Mouse (Mus musculus) kidney, adult 2 months (tissue): ENCODE data around the gene Ccnd2. TPM values are rescaled to one million over a fixed set of nuclear protein-coding genes. Genes with fewer than 3 reads are reported as not detected.

Experiments used
- DNase-seq: peaks from one replicate; pipeline ENCODE4 v3.0.0; 2021
- H3K27ac ChIP-seq: fragments of 200-500 bp; 2 replicates; pipeline ENCODE4 v1.5.1; 2012; ENCODE audit warnings: low read depth, low read length, control low read depth, inconsistent platforms; ENCODE audit not compliant: insufficient read depth
- H3K27me3 ChIP-seq: fragments of 200-500 bp; replicated peaks from 2 replicates; pipeline ENCODE4 v1.6.1; 2012; ENCODE audit warnings: mild to moderate bottlenecking, moderate library complexity, low read length, inconsistent platforms; ENCODE audit not compliant: control insufficient read depth, insufficient read depth
- H3K36me3 ChIP-seq: fragments of 200-500 bp; 2 replicates; pipeline ENCODE4 v1.6.1; 2012; ENCODE audit warnings: mild to moderate bottlenecking, moderate library complexity, low read length, inconsistent platforms; ENCODE audit not compliant: control insufficient read depth, insufficient read depth
- H3K4me1 ChIP-seq: fragments of 200-500 bp; 2 replicates; pipeline ENCODE4 v1.6.1; 2011; ENCODE audit warnings: low read length; ENCODE audit not compliant: control insufficient read depth, insufficient read depth
- H3K4me3 ChIP-seq: fragments of 200-500 bp; 2 replicates; pipeline ENCODE4 v1.5.1; 2011; ENCODE audit warnings: mild to moderate bottlenecking, low read depth, low read length, control low read depth; ENCODE audit not compliant: insufficient read depth
- CTCF ChIP-seq: fragments of 200-500 bp; conservative IDR thresholded peaks from 2 replicates; pipeline ENCODE4 v1.5.1; 2011; ENCODE audit warnings: low read depth, mild to moderate bottlenecking, control low read depth, low read length, moderate library complexity, mixed read lengths; ENCODE audit not compliant: insufficient read depth, insufficient read length
- POLR2A ChIP-seq: fragments of 200-500 bp; IDR thresholded peaks from one replicate; pipeline ENCODE4 v1.6.1; 2011; ENCODE audit warnings: low read depth, low read length, control low read depth
- WGBS: fragments of 180-500 bp; shearing (Covaris S2); methylation state at CpG from one replicate; pipeline ENCODE4 v1.1.7; 2018; 5-methylcytosine and 5-hydroxymethylcytosine counted together
- polyA plus RNA-seq: library from polyadenylated mRNA; depleted of rRNA; stranded (reverse); fragments of >200 nt; gene quantifications from 2 replicates; pipeline ENCODE4 v1.2.3, GENCODE M21; 2012

The Ccnd2 gene
- polyA plus RNA-seq, 1 experiment = 27.7 TPM

GRCm38 (mm10) chr6:127153296-127153800 lies 1.4 kb upstream of the Ccnd2 start:
- Histone ChIP-seq H3K36me3 (no peaks in the 10 kb centered on the region), H3K27me3 (peaks cover 1% of the 10 kb centered on the region), H3K4me3 (peak overlapping the region; percentile 12), H3K4me1 (peaks cover 5% of the 10 kb centered on the region; the same call in 1 of the 2 replicates), H3K27ac (no peak overlapping the region)
- TF ChIP-seq CTCF (no peak), POLR2A (no peak)
- DNase-seq = peak; percentile 19
- WGBS = 1% methylated on average over 28 of the region's 28 CpGs

GRCm38 (mm10) chr6:127151565-127152105 lies 358 bp downstream of the Ccnd2 start:
- H3K4me3 ChIP-seq = peak overlapping the region; percentile 17
- H3K27ac ChIP-seq = peak overlapping the region; percentile 62
- WGBS = 2% methylated on average over 29 of the region's 29 CpGs
- peak; percentile 45 for DNase-seq
- TF ChIP-seq CTCF (no peak), POLR2A (no peak)
- H3K27me3 ChIP-seq = peaks cover 1% of the 10 kb centered on the region
- peaks cover 5% of the 10 kb centered on the region; the same call in 1 of the 2 replicates for H3K4me1 ChIP-seq
- H3K36me3 ChIP-seq = no peaks in the 10 kb centered on the region

GRCm38 (mm10) chr6:127150663-127151564 lies 1.1 kb downstream of the Ccnd2 start:
- Histone ChIP-seq H3K4me1 (peaks cover 5% of the 10 kb centered on the region; the same call in 1 of the 2 replicates), H3K36me3 (no peaks in the 10 kb centered on the region), H3K27me3 (peaks cover 1% of the 10 kb centered on the region), H3K27ac (no peak overlapping the region), H3K4me3 (peak overlapping the region; percentile 55)
- no peak for TF ChIP-seq CTCF
- peak; percentile 92 for TF ChIP-seq POLR2A
- DNase-seq = peak; percentile 75
- WGBS = 1% methylated on average over 32 of the region's 34 CpGs

- Histone ChIP-seq H3K4me3 (peak overlapping the region; percentile 55), H3K27me3 (peaks cover 1% of the 10 kb centered on the region), H3K4me1 (peaks cover 5% of the 10 kb centered on the region; the same call in 1 of the 2 replicates), H3K27ac (peak overlapping the region; percentile 27; the same call in 1 of the 2 replicates), H3K36me3 (no peaks in the 10 kb centered on the region)
- TF ChIP-seq POLR2A (no peak), CTCF (no peak)
- under 1% methylated on average over 38 of the region's 38 CpGs for WGBS
- DNase-seq = peak; percentile 27
Measured at GRCm38 (mm10) chr6:127149944-127150662, 1.9 kb downstream of the Ccnd2 start.

GRCm38 (mm10) chr6:127149303-127149943 lies 2.6 kb downstream of the Ccnd2 start:
- Histone ChIP-seq H3K4me3 (peak overlapping the region; percentile 55), H3K27me3 (peaks cover 1% of the 10 kb centered on the region), H3K4me1 (peaks cover 5% of the 10 kb centered on the region; the same call in 1 of the 2 replicates), H3K36me3 (no peaks in the 10 kb centered on the region), H3K27ac (peak overlapping the region; percentile 27)
- WGBS = 1% methylated on average over 30 of the region's 30 CpGs
- peak; percentile 15 for DNase-seq
- TF ChIP-seq CTCF = no peak

GRCm38 (mm10) chr6:127148526-127149302 lies 3.3 kb downstream of the Ccnd2 start:
- 18% methylated on average over 20 of the region's 20 CpGs for WGBS
- TF ChIP-seq CTCF (no peak), POLR2A (no peak)
- Histone ChIP-seq H3K4me1 (peaks cover 5% of the 10 kb centered on the region; the same call in 1 of the 2 replicates), H3K27me3 (peaks cover 1% of the 10 kb centered on the region), H3K36me3 (no peaks in the 10 kb centered on the region), H3K4me3 (peak overlapping the region; percentile 55), H3K27ac (no peak overlapping the region)
- DNase-seq = peak; percentile 16
